Mouse (Mus musculus): ENCODE results near the gene Eps8l2. TPM values are rescaled to one million over a fixed set of nuclear protein-coding genes. Genes with fewer than 3 reads are reported as not detected.
A peak's percentile ranks its signal among the peaks of the same experiment; 100 is the strongest.

Eps8l2 gene
- polyA plus RNA-seq, 1 experiment: not detected

GRCm38 (mm10) chr7:141328373-141328990 lies 10.2 kb upstream of the Eps8l2 start:
- H3K4me3 ChIP-seq (ENCODE audit: insufficient read depth, low read length): peak overlapping the region; percentile 85
- TF ChIP-seq POLR2A (IDR thresholded peaks at IDR 0.05; ENCODE audit: borderline replicate concordance, low read depth, low read length) (no peak), CTCF (IDR thresholded peaks at IDR 0.05; ENCODE audit: low read depth, low read length) (no peak)
- peaks cover 17% of the 10 kb centered on the region for H3K4me1 ChIP-seq (ENCODE audit: control insufficient read depth, insufficient read depth, low read length)
- H3K27ac ChIP-seq (ENCODE audit: insufficient read depth, low read depth, low read length): peak overlapping the region; percentile 67

GRCm38 (mm10) chr7:141330706-141331105 lies 8.0 kb upstream of the Eps8l2 start:
- H3K27ac ChIP-seq (ENCODE audit: insufficient read depth, low read depth, low read length): no peak overlapping the region
- peaks cover 17% of the 10 kb centered on the region for H3K4me1 ChIP-seq (ENCODE audit: control insufficient read depth, insufficient read depth, low read length)
- TF ChIP-seq CTCF (IDR thresholded peaks at IDR 0.05; ENCODE audit: low read depth, low read length) (no peak), POLR2A (IDR thresholded peaks at IDR 0.05; ENCODE audit: borderline replicate concordance, low read depth, low read length) (no peak)
- H3K4me3 ChIP-seq (ENCODE audit: insufficient read depth, low read length): no peak overlapping the region

DNA sequence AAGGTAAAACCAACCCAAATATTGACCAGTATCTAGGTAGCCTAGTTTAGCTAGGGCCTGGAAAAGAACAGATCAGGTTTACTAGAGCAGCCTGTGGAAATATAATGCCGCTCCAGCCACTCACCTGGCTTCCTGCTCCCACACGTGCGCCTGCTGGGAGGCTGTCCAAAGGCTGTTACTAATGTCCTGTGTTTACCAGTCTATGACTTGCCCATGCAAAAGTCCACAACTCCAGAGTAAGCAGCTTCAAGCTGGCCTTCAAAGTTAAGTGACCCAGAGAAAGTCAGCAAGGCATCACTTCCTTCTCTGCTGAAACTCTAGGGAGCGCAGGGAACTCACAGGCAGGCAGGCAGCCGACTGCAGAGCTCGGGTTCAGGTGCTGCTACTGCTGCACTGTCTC lies 6.7 kb upstream of the Eps8l2 start:
- no peak for TF ChIP-seq CTCF (IDR thresholded peaks at IDR 0.05; ENCODE audit: low read depth, low read length)
- TF ChIP-seq POLR2A (IDR thresholded peaks at IDR 0.05; ENCODE audit: borderline replicate concordance, low read depth, low read length): no peak
- Histone ChIP-seq H3K27ac (ENCODE audit: insufficient read depth, low read depth, low read length) (no peak overlapping the region), H3K4me1 (ENCODE audit: control insufficient read depth, insufficient read depth, low read length) (peaks cover 6% of the 10 kb centered on the region), H3K4me3 (ENCODE audit: insufficient read depth, low read length) (no peak overlapping the region)

GRCm38 (mm10) chr7:141335044-141335579 lies 3.6 kb upstream of the Eps8l2 start:
- Histone ChIP-seq H3K4me1 (ENCODE audit: control insufficient read depth, insufficient read depth, low read length) (no peaks in the 10 kb centered on the region), H3K27ac (ENCODE audit: insufficient read depth, low read depth, low read length) (no peak overlapping the region), H3K4me3 (ENCODE audit: insufficient read depth, low read length) (no peak overlapping the region)
- TF ChIP-seq CTCF (IDR thresholded peaks at IDR 0.05; ENCODE audit: low read depth, low read length) (no peak), POLR2A (IDR thresholded peaks at IDR 0.05; ENCODE audit: borderline replicate concordance, low read depth, low read length) (no peak)

GRCm38 (mm10) chr7:141335682-141336081 lies 3.0 kb upstream of the Eps8l2 start:
- H3K27ac ChIP-seq (ENCODE audit: insufficient read depth, low read depth, low read length): no peak overlapping the region
- no peak for TF ChIP-seq CTCF (IDR thresholded peaks at IDR 0.05; ENCODE audit: low read depth, low read length)
- no peak for TF ChIP-seq POLR2A (IDR thresholded peaks at IDR 0.05; ENCODE audit: borderline replicate concordance, low read depth, low read length)

DNA sequence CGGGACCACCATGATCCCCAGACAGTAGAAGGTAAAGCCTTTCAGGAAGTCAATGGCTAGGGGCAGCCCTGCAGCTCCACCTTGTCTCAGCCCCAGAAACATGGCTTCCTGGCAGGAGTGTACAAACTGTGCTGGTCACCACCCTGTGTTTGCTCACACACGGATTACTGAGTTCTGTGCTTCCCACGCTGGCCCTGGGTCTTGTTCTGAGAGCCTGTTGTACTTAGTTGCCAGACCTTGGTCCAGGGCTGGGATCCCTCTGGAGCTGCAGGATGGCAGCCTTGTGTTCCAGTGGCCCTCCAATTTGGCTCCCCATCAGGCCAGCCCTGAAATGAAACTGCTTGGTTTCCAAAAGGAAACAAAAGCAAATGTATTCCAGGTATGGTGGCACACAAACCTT lies 2.4 kb upstream of the Eps8l2 start:
- Histone ChIP-seq H3K4me3 (ENCODE audit: insufficient read depth, low read length) (no peak overlapping the region), H3K27ac (ENCODE audit: insufficient read depth, low read depth, low read length) (no peak overlapping the region), H3K4me1 (ENCODE audit: control insufficient read depth, insufficient read depth, low read length) (no peaks in the 10 kb centered on the region)
- TF ChIP-seq CTCF (IDR thresholded peaks at IDR 0.05; ENCODE audit: low read depth, low read length) (no peak), POLR2A (IDR thresholded peaks at IDR 0.05; ENCODE audit: borderline replicate concordance, low read depth, low read length) (no peak)

More at GRCm38 (mm10) chr7:141335682-141336081, 3.0 kb upstream of the Eps8l2 start:
- no peak overlapping the region for H3K4me3 ChIP-seq (ENCODE audit: insufficient read depth, low read length)
- H3K4me1 ChIP-seq (ENCODE audit: control insufficient read depth, insufficient read depth, low read length): no peaks in the 10 kb centered on the region

DNA sequence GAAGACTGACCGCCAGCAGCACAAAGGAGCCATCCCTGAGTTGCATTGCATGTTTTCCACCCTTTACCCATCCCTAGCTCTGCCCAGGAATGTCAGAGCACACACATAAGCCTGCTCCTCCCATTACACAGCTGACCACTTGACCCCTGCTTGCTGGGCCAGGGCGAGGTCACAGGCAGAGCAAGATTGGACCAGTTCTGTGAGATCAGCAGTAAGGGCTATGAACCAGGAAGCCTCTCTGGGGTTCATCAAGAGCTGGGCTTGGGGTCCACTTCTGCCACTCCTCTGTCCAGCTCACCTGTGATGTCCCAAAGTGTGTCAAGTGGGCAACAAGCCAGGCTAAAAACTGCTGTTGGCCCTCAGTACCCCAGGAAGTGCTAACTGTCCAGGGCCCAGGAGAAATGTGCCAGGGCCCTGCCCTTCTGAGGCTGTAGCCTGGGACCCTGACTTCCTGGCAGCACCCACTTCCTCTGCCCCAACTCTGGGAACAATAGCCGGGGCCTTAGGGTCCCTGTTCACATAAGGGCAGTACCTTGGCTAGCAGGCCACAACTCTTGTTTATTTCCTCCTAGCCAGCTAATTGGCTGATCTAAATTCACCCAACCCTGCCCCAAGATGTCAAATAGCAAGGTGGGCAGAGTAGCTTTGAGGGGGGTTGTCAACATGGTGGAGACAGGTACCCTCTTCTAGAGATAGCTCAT lies 814 bp upstream of the Eps8l2 start:
- no peak for TF ChIP-seq CTCF (IDR thresholded peaks at IDR 0.05; ENCODE audit: low read depth, low read length)
- TF ChIP-seq POLR2A (IDR thresholded peaks at IDR 0.05; ENCODE audit: borderline replicate concordance, low read depth, low read length): no peak
- Histone ChIP-seq H3K4me1 (ENCODE audit: control insufficient read depth, insufficient read depth, low read length) (no peaks in the 10 kb centered on the region), H3K4me3 (ENCODE audit: insufficient read depth, low read length) (no peak overlapping the region), H3K27ac (ENCODE audit: insufficient read depth, low read depth, low read length) (no peak overlapping the region)

DNA sequence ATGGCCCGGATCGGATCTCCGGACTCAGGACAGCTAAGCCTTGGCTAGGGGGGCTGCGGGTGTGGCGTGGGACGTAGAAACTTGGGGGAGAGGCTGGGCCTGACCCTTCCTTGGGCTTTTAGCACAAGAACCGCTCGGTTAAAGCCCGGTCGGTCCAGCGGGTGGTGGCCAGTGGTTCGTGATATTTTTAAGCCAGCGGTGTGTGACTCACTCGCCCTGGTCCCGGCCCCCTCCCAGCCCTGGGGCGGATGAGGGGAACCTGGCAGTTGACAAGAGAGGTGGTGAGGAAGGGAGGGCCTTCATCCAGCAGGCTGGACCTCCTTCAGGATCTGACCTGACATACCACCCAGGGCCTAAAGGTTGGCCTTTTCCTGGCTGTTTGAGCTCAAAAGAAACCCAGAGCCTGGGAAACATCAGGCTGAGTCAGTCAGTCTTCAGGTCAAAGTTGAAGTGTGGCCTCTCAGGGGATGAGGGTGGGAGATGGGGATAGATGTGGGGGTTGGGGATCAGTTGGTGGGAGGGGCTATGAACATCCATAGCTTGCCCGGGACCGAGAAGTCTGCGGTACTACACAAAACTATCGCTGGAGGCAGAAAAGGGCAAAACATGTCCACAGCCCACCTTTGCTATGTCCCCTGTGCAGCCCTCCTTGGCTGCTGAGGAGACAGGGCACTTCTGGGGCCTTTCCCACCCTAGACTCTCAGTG lies 688 bp downstream of the Eps8l2 start:
- no peak overlapping the region for H3K27ac ChIP-seq (ENCODE audit: insufficient read depth, low read depth, low read length)

GRCm38 (mm10) chr7:141340023-141340422 lies 1.3 kb downstream of the Eps8l2 start:
- no peak overlapping the region for H3K27ac ChIP-seq (ENCODE audit: insufficient read depth, low read depth, low read length)
- H3K4me1 ChIP-seq (ENCODE audit: control insufficient read depth, insufficient read depth, low read length): no peaks in the 10 kb centered on the region
- TF ChIP-seq POLR2A (IDR thresholded peaks at IDR 0.05; ENCODE audit: borderline replicate concordance, low read depth, low read length) (no peak), CTCF (IDR thresholded peaks at IDR 0.05; ENCODE audit: low read depth, low read length) (no peak)
- H3K4me3 ChIP-seq (ENCODE audit: insufficient read depth, low read length): no peak overlapping the region

More for the DNA sequence above, 688 bp downstream of the Eps8l2 start:
- TF ChIP-seq POLR2A (IDR thresholded peaks at IDR 0.05; ENCODE audit: borderline replicate concordance, low read depth, low read length) (no peak), CTCF (IDR thresholded peaks at IDR 0.05; ENCODE audit: low read depth, low read length) (no peak)
- no peak overlapping the region for H3K4me3 ChIP-seq (ENCODE audit: insufficient read depth, low read length)
- H3K4me1 ChIP-seq (ENCODE audit: control insufficient read depth, insufficient read depth, low read length): no peaks in the 10 kb centered on the region

Data from bone marrow macrophage, adult 2 months (primary cell).